Mouse (Mus musculus) MEL (cell line): Measurements from ENCODE around the gene Col15a1. TPM values are rescaled to one million over a fixed set of nuclear protein-coding genes. Genes with fewer than 3 reads are reported as not detected.

Experiments
- DNase-seq: peaks from one replicate; pipeline ENCODE4 v3.0.0; 2011; ENCODE audit warnings: low read depth, low spot score
- H3K27ac ChIP-seq: 2 replicates; pipeline ENCODE4 v1.5.1; 2012; ENCODE audit warnings: low read depth, mild to moderate bottlenecking, control low read depth, low read length, moderate library complexity; ENCODE audit not compliant: control insufficient read depth
- H3K27me3 ChIP-seq, 2 experiments: fragments of 150-350 bp in 1 of 2; sonication (generic) in 1 of 2; 2 replicates each; pipeline ENCODE4 v1.6.1; 2012; ENCODE audit warnings: low read length in 2 of 2, mild to moderate bottlenecking in 2 of 2, improper control_type of control experiment in 1 of 2, moderate library complexity in 1 of 2; ENCODE audit not compliant: insufficient read depth in 2 of 2, control insufficient read depth in 1 of 2
- H3K36me3 ChIP-seq, 2 experiments: 2 replicates each; pipeline ENCODE4 v1.6.1; 2012 to 2014; ENCODE audit warnings: low read length in 2 of 2, improper control_type of control experiment in 1 of 2, inconsistent platforms in 1 of 2, mild to moderate bottlenecking in 1 of 2; ENCODE audit not compliant: insufficient read depth in 2 of 2, control insufficient read depth in 1 of 2
- H3K4me1 ChIP-seq, 2 experiments: fragments of 150-350 bp in 1 of 2; sonication (generic) in 1 of 2; 2 replicates each; pipeline ENCODE4 v1.6.1; 2012; ENCODE audit warnings: low read length in 2 of 2, improper control_type of control experiment in 1 of 2, mild to moderate bottlenecking in 1 of 2; ENCODE audit not compliant: insufficient read depth in 2 of 2, control insufficient read depth in 1 of 2
- H3K4me3 ChIP-seq, 2 experiments: fragments of 150-350 bp in 1 of 2; sonication (generic) in 1 of 2; 2 replicates each; pipeline ENCODE4 v1.5.1; 2012; ENCODE audit warnings: low read depth in 2 of 2, low read length in 2 of 2, mild to moderate bottlenecking in 2 of 2, moderate library complexity in 2 of 2, control low read depth in 1 of 2, improper control_type of control experiment in 1 of 2; ENCODE audit not compliant: control insufficient read depth in 1 of 2, insufficient read depth in 1 of 2
- H3K79me2 ChIP-seq: 2 replicates; pipeline ENCODE4 v1.6.1; 2012; ENCODE audit warnings: mild to moderate bottlenecking, low read length, moderate library complexity; ENCODE audit not compliant: control insufficient read depth, poor library complexity, insufficient read depth
- H3K9ac ChIP-seq: 2 replicates; pipeline ENCODE4 v1.6.1; 2012; ENCODE audit warnings: low read depth, mild to moderate bottlenecking, control low read depth, low read length, moderate library complexity; ENCODE audit not compliant: control insufficient read depth, poor library complexity, severe bottlenecking
- H3K9me3 ChIP-seq: fragments of 150-350 bp; sonication (generic); replicated peaks from 2 replicates; pipeline ENCODE4 v1.6.1; 2012; ENCODE audit warnings: mild to moderate bottlenecking, low read length, improper control_type of control experiment, moderate library complexity; ENCODE audit not compliant: insufficient read depth
- BHLHE40 ChIP-seq: IDR thresholded peaks from 2 replicates; pipeline ENCODE4 v1.6.1; 2012; ENCODE audit warnings: low read depth, mild to moderate bottlenecking, inconsistent platforms, low read length, improper control_type of control experiment, borderline replicate concordance
- CHD1 ChIP-seq: IDR thresholded peaks from 2 replicates; pipeline ENCODE4 v1.6.1; 2012; ENCODE audit warnings: low read depth, mild to moderate bottlenecking, inconsistent platforms, low read length, improper control_type of control experiment
- CHD2 ChIP-seq: IDR thresholded peaks from 2 replicates; pipeline ENCODE4 v1.6.1; 2011; ENCODE audit warnings: low read length, improper control_type of control experiment
- CTCF ChIP-seq, 3 experiments: IDR thresholded peaks in 2 of 3; conservative IDR thresholded peaks in 1 of 3; 2 replicates each; pipeline ENCODE4 v1.5.1; 2011 to 2012; ENCODE audit warnings: low read length in 3 of 3, low read depth in 2 of 3, mild to moderate bottlenecking in 2 of 3, improper control_type of control experiment in 1 of 3, inconsistent platforms in 1 of 3, mixed read lengths in 1 of 3, moderate library complexity in 1 of 3; ENCODE audit not compliant: control insufficient read depth in 1 of 3, insufficient read depth in 1 of 3, poor library complexity in 1 of 3, severe bottlenecking in 1 of 3
- E2F4 ChIP-seq: IDR thresholded peaks from 2 replicates; pipeline ENCODE4 v1.6.1; 2011; ENCODE audit warnings: low read depth, low read length, improper control_type of control experiment, borderline replicate concordance
- ELF1 ChIP-seq: IDR thresholded peaks from 2 replicates; pipeline ENCODE4 v1.6.1; 2014; ENCODE audit warnings: low read depth, mild to moderate bottlenecking, inconsistent platforms, low read length, improper control_type of control experiment, moderate library complexity
- EP300 ChIP-seq, 2 experiments: IDR thresholded peaks; 2 replicates each; pipeline ENCODE4 v1.6.1; 2011; ENCODE audit warnings: improper control_type of control experiment in 2 of 2, low read length in 2 of 2, low read depth in 1 of 2, mild to moderate bottlenecking in 1 of 2
- ETS1 ChIP-seq: IDR thresholded peaks from 2 replicates; pipeline ENCODE4 v1.6.1; 2012; ENCODE audit warnings: low read depth, mild to moderate bottlenecking, inconsistent platforms, low read length, improper control_type of control experiment, moderate library complexity
- GABPA ChIP-seq: IDR thresholded peaks from 2 replicates; pipeline ENCODE4 v1.6.1; 2012; ENCODE audit warnings: low read depth, mild to moderate bottlenecking, inconsistent platforms, low read length, improper control_type of control experiment, moderate library complexity
- GATA1 ChIP-seq: IDR thresholded peaks from 2 replicates; pipeline ENCODE4 v1.6.1; 2011; ENCODE audit warnings: low read depth, low read length, improper control_type of control experiment
- HCFC1 ChIP-seq: IDR thresholded peaks from 2 replicates; pipeline ENCODE4 v1.6.1; 2012; ENCODE audit warnings: low read depth, mild to moderate bottlenecking, inconsistent platforms, low read length, improper control_type of control experiment, moderate library complexity
- JUND ChIP-seq: IDR thresholded peaks from 2 replicates; pipeline ENCODE4 v1.6.1; 2011; ENCODE audit warnings: low read depth, mild to moderate bottlenecking, improper control_type of control experiment, low read length
- KAT2A ChIP-seq: conservative IDR thresholded peaks from 2 replicates; pipeline ENCODE4 v1.6.1; 2012; ENCODE audit warnings: low read depth, low read length, improper control_type of control experiment, inconsistent platforms
- MAFK ChIP-seq: IDR thresholded peaks from 2 replicates; pipeline ENCODE4 v1.6.1; 2011; ENCODE audit warnings: low read depth, mild to moderate bottlenecking, low read length, improper control_type of control experiment, borderline replicate concordance
- MAX ChIP-seq: IDR thresholded peaks from 2 replicates; pipeline ENCODE4 v1.6.1; 2011; ENCODE audit warnings: low read length, improper control_type of control experiment
- MAZ ChIP-seq: IDR thresholded peaks from 2 replicates; pipeline ENCODE4 v1.6.1; 2012; ENCODE audit warnings: low read depth, mild to moderate bottlenecking, inconsistent platforms, low read length, improper control_type of control experiment
- MEF2A ChIP-seq: IDR thresholded peaks from 2 replicates; pipeline ENCODE4 v1.6.1; 2014; ENCODE audit warnings: low read depth, mild to moderate bottlenecking, inconsistent platforms, low read length, improper control_type of control experiment; ENCODE audit not compliant: poor library complexity, insufficient replicate concordance, severe bottlenecking; ENCODE audit errors: extremely low read depth
- MXI1 ChIP-seq: IDR thresholded peaks from 2 replicates; pipeline ENCODE4 v1.6.1; 2011; ENCODE audit warnings: mild to moderate bottlenecking, low read depth, low read length, improper control_type of control experiment
- MYB ChIP-seq: IDR thresholded peaks from 2 replicates; pipeline ENCODE4 v1.6.1; 2011; ENCODE audit warnings: mild to moderate bottlenecking, low read depth, low read length, improper control_type of control experiment
- NELFE ChIP-seq: IDR thresholded peaks from 2 replicates; pipeline ENCODE4 v1.6.1; 2011; ENCODE audit warnings: low read depth, low read length, improper control_type of control experiment
- NRF1 ChIP-seq: IDR thresholded peaks from 2 replicates; pipeline ENCODE4 v1.6.1; 2014; ENCODE audit warnings: low read depth, mild to moderate bottlenecking, inconsistent platforms, low read length, improper control_type of control experiment, moderate library complexity; ENCODE audit not compliant: poor library complexity, insufficient read depth, severe bottlenecking
- POLR2A ChIP-seq, 2 experiments: IDR thresholded peaks; 2 replicates each; pipeline ENCODE4 v1.6.1; 2011 to 2012; ENCODE audit warnings: low read length in 2 of 2, mild to moderate bottlenecking in 2 of 2, control low read depth in 1 of 2, improper control_type of control experiment in 1 of 2, low read depth in 1 of 2, moderate library complexity in 1 of 2; ENCODE audit not compliant: control insufficient read depth in 1 of 2, insufficient read depth in 1 of 2, poor library complexity in 1 of 2
- POLR2AphosphoS2 ChIP-seq: IDR thresholded peaks from 2 replicates; pipeline ENCODE4 v1.6.1; 2011; ENCODE audit warnings: low read length, improper control_type of control experiment
- POLR2AphosphoS5 ChIP-seq: IDR thresholded peaks from 2 replicates; pipeline ENCODE4 v1.6.1; 2012; ENCODE audit warnings: low read depth, borderline replicate concordance, mild to moderate bottlenecking, inconsistent platforms, low read length, moderate library complexity, mixed read lengths
- RAD21 ChIP-seq: IDR thresholded peaks from 2 replicates; pipeline ENCODE4 v1.6.1; 2011; ENCODE audit warnings: mild to moderate bottlenecking, low read depth, low read length, improper control_type of control experiment
- RCOR1 ChIP-seq: IDR thresholded peaks from 2 replicates; pipeline ENCODE4 v1.6.1; 2012; ENCODE audit warnings: low read depth, mild to moderate bottlenecking, inconsistent platforms, low read length, improper control_type of control experiment
- SIN3A ChIP-seq: IDR thresholded peaks from 2 replicates; pipeline ENCODE4 v1.6.1; 2012; ENCODE audit warnings: low read length, improper control_type of control experiment, inconsistent platforms
- SMC3 ChIP-seq: IDR thresholded peaks from 2 replicates; pipeline ENCODE4 v1.6.1; 2011; ENCODE audit warnings: low read depth, low read length, improper control_type of control experiment
- TAL1 ChIP-seq: IDR thresholded peaks from 2 replicates; pipeline ENCODE4 v1.6.1; 2012; ENCODE audit warnings: mild to moderate bottlenecking, inconsistent platforms, low read length, moderate library complexity, mixed read lengths
- TBP ChIP-seq: IDR thresholded peaks from 2 replicates; pipeline ENCODE4 v1.8.0; 2011; ENCODE audit warnings: low read depth, low read length, improper control_type of control experiment
- TCF12 ChIP-seq: IDR thresholded peaks from 2 replicates; pipeline ENCODE4 v1.6.1; 2014; ENCODE audit warnings: low read depth, mild to moderate bottlenecking, inconsistent platforms, low read length, improper control_type of control experiment, moderate library complexity
- UBTF ChIP-seq: IDR thresholded peaks from 2 replicates; pipeline ENCODE4 v1.6.1; 2012; ENCODE audit warnings: low read depth, mild to moderate bottlenecking, inconsistent platforms, low read length, improper control_type of control experiment, moderate library complexity, borderline replicate concordance; ENCODE audit not compliant: insufficient read depth
- USF1 ChIP-seq: IDR thresholded peaks from 2 replicates; pipeline ENCODE4 v1.6.1; 2014; ENCODE audit warnings: low read depth, mild to moderate bottlenecking, inconsistent platforms, low read length, improper control_type of control experiment, moderate library complexity
- USF2 ChIP-seq, 2 experiments: IDR thresholded peaks; 2 replicates each; pipeline ENCODE4 v1.6.1; 2011 to 2012; ENCODE audit warnings: improper control_type of control experiment in 2 of 2, low read length in 2 of 2, borderline replicate concordance in 1 of 2, inconsistent platforms in 1 of 2, low read depth in 1 of 2, mild to moderate bottlenecking in 1 of 2; ENCODE audit not compliant: insufficient read depth in 1 of 2
- ZC3H11A ChIP-seq: IDR thresholded peaks from 2 replicates; pipeline ENCODE4 v1.6.1; 2012; ENCODE audit warnings: low read depth, mild to moderate bottlenecking, inconsistent platforms, low read length, improper control_type of control experiment
- ZKSCAN1 ChIP-seq: IDR thresholded peaks from 2 replicates; pipeline ENCODE4 v1.6.1; 2012; ENCODE audit warnings: low read depth, mild to moderate bottlenecking, inconsistent platforms, low read length, improper control_type of control experiment, moderate library complexity
- ZMIZ1 ChIP-seq: IDR thresholded peaks from 2 replicates; pipeline ENCODE4 v1.6.1; 2012; ENCODE audit warnings: low read depth, mild to moderate bottlenecking, inconsistent platforms, low read length, improper control_type of control experiment, moderate library complexity
- ZNF384 ChIP-seq: IDR thresholded peaks from 2 replicates; pipeline ENCODE4 v1.6.1; 2012; ENCODE audit warnings: low read depth, mild to moderate bottlenecking, inconsistent platforms, low read length, improper control_type of control experiment
- polyA plus RNA-seq, 2 experiments: library from polyadenylated mRNA; stranded (reverse) in 1 of 2; unstranded in 1 of 2; fragments of >175 nt in 1 of 2; fragments of >200 nt in 1 of 2; gene quantifications; 2 replicates each; pipeline versions ENCODE4 v1.2.1 to v1.2.4; 2012; ENCODE audit warnings: low replicate concordance in 2 of 2, low read depth in 1 of 2; ENCODE audit not compliant: insufficient read length in 2 of 2, insufficient read depth in 1 of 2, missing spikeins in 1 of 2
- total RNA-seq: library from RNA; depleted of rRNA; stranded (reverse); fragments of 300-350 nt; gene quantifications from 2 replicates; pipeline ENCODE4 v1.2.3, GENCODE M21; 2012

The Col15a1 gene
- total and polyA plus RNA-seq, 3 experiments, result 2.2 to 2.6 TPM; not detected in 1

- Histone ChIP-seq H3K36me3 (no peaks in the 10 kb centered on the region), H3K9ac (peak overlapping the region; percentile 43), H3K9me3 (no peaks in the 10 kb centered on the region), H3K27me3 (no peaks in the 10 kb centered on the region), H3K79me2 (no peaks in the 10 kb centered on the region), H3K4me3 (peak overlapping the region; percentile 8 to 10; a peak in 3 of 4 replicates), H3K4me1 (no peaks in the 10 kb centered on the region), H3K27ac (no peak overlapping the region)
- DNase-seq, result peak; percentile 90
- TF ChIP-seq USF1 (no peak), POLR2AphosphoS2 (no peak), RAD21 (peak; percentile 68), ZC3H11A (peak; percentile 69), MYB (no peak), JUND (no peak), EP300 (IDR thresholded peaks at IDR 0.05; ENCODE audit: low read depth in 1 of 2, low read length in 2 of 2) (no peak), MEF2A (no peak), TCF12 (no peak), NELFE (no peak), ELF1 (no peak), ZNF384 (no peak), MAZ (no peak), RCOR1 (no peak), MAFK (no peak), KAT2A (no peak), CHD1 (no peak), GABPA (no peak), E2F4 (no peak), SMC3 (peak; percentile 98), MXI1 (peak; percentile 96), ZMIZ1 (no peak), POLR2AphosphoS5 (no peak), TBP (0 out of 2 replicates have a peak, but pooled peaks have one; percentile 12), BHLHE40 (no peak), CHD2 (no peak), CTCF (IDR thresholded peaks at IDR 0.05 in 2 of 3, conservative IDR thresholded peaks at IDR 0.05 in 1 of 3; ENCODE audit: control insufficient read depth in 1 of 3, insufficient read depth in 1 of 3, low read depth in 2 of 3, low read length in 3 of 3, poor library complexity in 1 of 3, severe bottlenecking in 1 of 3) (peak; percentile 83 to 92 (median 83)), MAX (peak; percentile 91), ZKSCAN1 (no peak), SIN3A (peak; percentile 93), USF2 (IDR thresholded peaks at IDR 0.05; ENCODE audit: borderline replicate concordance in 1 of 2, insufficient read depth in 1 of 2, low read depth in 1 of 2, low read length in 2 of 2) (no peak), HCFC1 (no peak), TAL1 (no peak), GATA1 (no peak), POLR2A (IDR thresholded peaks at IDR 0.05; ENCODE audit: control insufficient read depth in 1 of 2, insufficient read depth in 1 of 2, low read depth in 1 of 2, low read length in 2 of 2, poor library complexity in 1 of 2) (no peak), UBTF (no peak), ETS1 (0 out of 2 replicates have a peak, but pooled peaks have one; percentile 20), NRF1 (no peak)
Observed at GRCm38 (mm10) chr4:47251069-47251468, 43.1 kb downstream of the Col15a1 start.
